Mouse (Mus musculus): ENCODE measurements around the gene Ctc1.
"Not testable (repeated sequence)": the region's sequence is repeated elsewhere in the genome, so short reads cannot be mapped to it uniquely, and the experiment has no call there.

Ctc1 gene

DNA sequence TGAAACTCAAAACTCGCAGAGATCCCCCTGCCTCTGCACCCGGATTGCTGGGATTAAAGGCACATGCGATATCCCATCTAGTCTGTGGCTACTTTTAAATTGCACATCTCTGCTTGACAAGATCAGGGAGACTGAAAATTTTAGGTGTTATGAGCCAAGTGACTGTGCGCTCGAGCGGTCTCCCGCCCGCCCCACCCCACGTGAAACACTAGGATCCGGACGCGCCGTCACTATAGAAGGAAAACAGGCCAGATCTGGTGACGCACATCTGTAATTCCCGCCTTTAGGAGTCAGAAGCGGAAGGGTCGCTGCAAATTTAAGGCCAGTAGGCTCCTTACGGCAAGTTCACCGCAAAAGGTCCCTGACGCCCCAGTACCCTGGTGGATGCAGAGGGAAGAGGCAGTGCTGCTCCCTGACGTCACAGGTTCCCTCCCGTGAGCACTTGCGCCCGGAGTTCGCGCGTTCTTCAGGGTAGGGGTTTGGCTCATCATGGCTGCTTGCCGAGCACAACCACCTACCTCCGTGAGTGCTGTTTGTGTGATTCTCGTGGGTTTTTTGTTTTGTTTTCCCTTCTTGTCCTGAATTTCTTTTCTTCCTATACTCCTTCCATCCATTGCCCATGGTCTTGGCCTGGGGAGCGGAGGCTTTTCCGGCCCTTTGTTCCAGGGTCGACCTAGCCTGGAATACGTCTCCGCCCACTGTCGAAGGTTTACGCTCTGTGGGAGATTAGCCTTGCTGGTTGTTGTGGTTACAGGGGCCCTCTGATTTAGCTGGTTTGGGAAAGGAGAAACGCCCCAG, at the start of gene Ctc1:
Ctc1 (plus strand) TSS at position 268 of the 798 bp plus-strand sequence.
- DNase-seq (ENCODE audit: low spot score) = peak; percentile 84

DNA sequence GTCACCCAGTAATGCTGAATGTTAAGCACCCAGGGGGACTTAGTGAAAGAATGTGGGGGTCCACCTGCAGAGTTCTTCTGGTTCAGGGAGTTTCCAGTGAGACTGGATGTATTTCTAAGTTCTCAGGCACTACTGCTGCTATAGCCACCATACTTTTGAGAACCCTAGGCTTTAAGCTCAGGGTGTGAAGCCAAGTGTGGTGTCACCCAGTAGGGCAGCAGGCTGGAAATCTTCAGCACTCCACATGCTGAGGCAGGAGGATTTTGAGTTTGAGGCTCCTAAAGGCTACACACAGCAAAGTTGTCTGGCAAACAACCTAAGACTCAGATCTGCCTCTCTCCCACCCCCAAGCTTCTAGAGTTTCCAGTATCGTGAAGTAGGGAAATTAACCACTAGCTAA, 49.2 kb upstream of the Ctc1 start:
- no peak for DNase-seq (ENCODE audit: low spot score)

- peak; percentile 83 for DNase-seq (ENCODE audit: low spot score)
These were observed 48.1 kb upstream of the Ctc1 start, which contains the start of gene Slc25a35 for GRCm38 (mm10) chr11:68967337-68968282. Gene Slc25a35, plus strand, starts transcription at chr11:68968131.

DNA sequence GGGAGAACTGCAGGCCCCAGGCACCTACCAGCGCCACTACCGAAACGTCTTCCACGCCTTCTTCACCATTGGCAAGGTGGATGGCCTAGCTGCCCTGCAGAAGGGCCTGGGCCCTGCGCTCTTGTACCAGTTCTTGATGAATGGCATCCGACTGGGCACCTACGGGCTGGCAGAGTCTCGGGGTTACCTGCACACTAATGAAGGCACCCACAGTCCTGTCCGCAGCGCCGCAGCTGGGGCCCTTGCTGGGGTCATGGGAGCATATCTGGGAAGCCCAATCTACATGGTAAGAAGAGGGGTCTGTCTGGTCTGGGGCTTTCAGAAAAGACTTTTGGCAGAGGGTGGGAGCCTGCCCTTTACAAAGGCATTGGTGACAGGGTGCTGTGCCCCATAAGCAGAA, 47.0 kb upstream of the Ctc1 start:
- DNase-seq (ENCODE audit: low spot score) = no peak

DNA sequence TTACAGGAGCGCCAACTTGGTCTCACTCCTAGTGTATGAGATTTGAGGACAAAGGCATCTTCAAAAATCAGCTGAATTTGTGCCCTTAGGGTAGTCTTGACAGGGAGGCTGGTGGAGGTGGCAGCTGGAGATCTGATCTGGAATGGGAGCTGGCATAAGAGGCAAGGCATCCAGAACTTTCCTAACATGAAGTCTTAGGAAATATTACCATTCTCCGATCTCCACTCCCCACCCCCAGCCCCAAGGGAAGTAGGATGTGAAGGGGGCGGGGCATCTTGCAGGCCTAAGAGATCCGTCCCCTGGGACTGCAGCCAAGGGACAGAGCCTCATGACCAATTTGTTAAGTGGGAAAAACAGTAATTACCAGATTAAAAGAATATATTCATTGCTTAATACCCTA, 45.5 kb upstream of the Ctc1 start:
- no peak for DNase-seq (ENCODE audit: low spot score)

GRCm38 (mm10) chr11:68973250-68974058, 42.3 kb upstream of the Ctc1 start:
- DNase-seq (ENCODE audit: low spot score) = peak; percentile 82

DNA sequence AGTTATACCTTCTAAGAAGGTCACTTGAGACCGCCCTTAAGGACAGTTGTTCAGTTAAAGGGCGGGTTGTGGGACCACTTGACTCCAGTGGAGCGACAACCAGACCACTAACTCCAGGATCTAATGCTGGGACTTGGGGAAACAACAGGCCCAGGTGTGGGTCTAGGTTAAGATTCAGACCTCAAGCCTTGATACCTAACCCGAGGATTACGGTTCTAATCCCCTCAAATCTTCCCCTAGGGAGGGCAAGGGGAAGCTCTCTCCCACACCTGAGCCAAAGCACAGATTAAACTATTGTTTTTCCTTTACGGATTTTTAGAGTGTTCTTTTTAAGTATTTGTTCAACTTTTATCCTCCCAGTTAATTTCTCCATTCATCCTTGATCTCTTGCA, 41.7 kb upstream of the Ctc1 start:
- no peak for DNase-seq (ENCODE audit: low spot score)

DNA sequence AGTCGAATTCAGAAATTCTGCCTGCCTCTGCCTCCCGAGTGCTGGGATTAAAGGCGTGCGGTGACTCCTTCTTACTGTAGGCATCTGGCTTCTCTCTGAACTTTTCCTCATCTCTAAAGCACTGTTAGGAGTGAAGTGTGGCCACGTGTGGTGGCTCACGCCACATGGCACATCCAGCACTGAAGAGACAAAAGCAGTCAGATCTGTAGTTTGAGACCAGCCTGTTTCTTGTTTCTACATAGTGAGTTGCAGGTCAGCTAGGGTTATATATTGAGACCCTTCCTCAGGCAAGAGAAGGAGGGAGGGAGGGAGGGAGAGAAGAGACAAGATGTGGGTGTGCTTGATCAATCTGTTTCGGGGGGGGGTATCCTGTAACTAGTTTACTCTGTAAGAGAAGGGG, 40.6 kb upstream of the Ctc1 start, which contains the start of gene Rangrf:
Rangrf (minus strand) TSS at position 101 of the 400 bp plus-strand sequence.
- no peak for DNase-seq (ENCODE audit: low spot score)

- DNase-seq (ENCODE audit: low spot score) = no peak
These were observed 40.1 kb upstream of the Ctc1 start for GRCm38 (mm10) chr11:68975601-68976000.

GRCm38 (mm10) chr11:68979320-68979733, 36.4 kb upstream of the Ctc1 start:
- no peak for DNase-seq (ENCODE audit: low spot score)

DNA sequence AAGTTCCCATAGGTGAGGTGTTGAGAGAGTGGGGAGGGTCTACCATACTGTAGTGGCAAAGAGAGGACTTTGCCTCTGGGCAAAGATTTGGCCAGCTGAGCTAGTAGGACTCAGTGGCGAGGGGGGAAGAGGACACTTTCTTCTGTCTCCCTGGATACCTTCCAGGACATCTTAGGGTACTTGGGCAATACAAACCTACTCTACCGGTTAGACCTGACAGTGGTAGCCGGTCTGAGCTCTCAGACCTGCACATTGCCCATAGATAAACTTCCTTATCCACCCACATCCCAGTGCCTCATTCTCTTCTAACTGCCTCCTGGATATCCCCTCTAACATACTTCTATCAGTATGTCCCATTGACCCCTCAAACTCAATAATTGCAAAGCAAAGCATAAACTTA, 34.8 kb upstream of the Ctc1 start:
- no peak for DNase-seq (ENCODE audit: low spot score)

GRCm38 (mm10) chr11:68982639-68983369, 32.9 kb upstream of the Ctc1 start:
- DNase-seq (ENCODE audit: low spot score) = peak; percentile 79

DNA sequence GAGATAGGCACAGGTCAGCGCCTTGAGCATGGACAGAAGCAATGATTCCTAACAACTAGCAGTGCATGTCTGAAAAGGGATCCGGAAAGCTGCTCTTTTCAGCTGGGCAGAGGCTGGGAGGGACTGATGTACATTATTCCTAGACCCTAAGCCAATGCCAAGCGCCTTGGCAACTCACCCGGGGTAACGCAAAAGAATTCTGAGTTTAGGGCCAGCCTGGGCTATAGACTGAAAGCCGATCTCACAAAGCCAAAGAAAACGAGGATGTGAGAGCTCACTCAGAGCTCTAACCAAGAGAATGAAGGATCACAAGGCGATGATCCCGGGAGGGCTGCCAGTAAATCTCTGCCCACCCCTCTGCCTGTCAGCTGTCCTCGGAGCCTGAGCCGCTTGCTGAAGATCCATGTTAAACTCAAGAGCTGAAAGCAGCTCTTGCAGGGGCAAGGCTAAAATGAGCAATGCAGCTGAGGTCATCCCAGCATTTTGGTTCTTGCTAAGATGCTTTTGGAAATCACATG, 28.3 kb upstream of the Ctc1 start:
- DNase-seq (ENCODE audit: low spot score) = no peak

DNA sequence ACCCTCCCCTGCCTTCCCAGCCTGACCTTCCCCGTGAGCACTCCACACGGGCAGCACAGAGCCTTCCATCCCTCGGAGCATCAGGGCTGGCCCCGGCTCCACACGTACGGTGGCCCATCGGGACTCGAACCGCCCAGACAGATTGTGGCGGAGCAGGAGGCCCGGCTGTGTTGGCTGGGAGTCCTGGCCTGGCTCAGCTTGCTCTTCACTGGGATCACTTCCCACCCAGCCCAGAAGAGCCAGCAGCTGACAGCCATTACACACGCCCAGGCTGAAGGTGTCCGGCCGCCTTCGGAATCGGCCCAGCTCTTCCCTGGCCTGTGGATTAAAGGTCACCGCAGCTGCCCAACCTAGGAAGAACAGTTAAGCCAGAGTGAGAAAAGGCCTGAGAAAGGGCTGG, 27.4 kb upstream of the Ctc1 start:
- no peak for DNase-seq (ENCODE audit: low spot score)

DNA sequence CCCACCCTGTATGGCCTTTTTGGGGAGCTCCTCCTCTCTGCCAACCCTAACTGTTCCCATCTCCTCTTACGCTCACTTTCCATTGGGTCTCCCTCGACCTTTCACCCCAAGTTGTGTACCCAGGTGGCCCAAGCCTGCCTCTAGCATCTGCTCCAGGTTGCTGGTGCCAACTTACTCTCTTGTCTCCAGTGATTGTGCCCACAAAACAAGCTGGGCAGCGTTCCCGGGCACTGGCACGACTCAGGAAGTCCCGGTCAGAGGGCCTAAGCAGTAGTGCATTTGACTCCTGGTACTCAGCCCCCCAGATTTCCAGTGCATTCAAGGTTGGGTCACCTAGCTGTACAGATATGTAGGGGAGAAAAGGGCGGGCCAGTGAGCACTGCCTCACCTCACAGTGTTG, 22.6 kb upstream of the Ctc1 start:
- DNase-seq (ENCODE audit: low spot score) = no peak

- DNase-seq (ENCODE audit: low spot score) = no peak
These were observed 21.3 kb upstream of the Ctc1 start for GRCm38 (mm10) chr11:68994377-68994776.

DNA sequence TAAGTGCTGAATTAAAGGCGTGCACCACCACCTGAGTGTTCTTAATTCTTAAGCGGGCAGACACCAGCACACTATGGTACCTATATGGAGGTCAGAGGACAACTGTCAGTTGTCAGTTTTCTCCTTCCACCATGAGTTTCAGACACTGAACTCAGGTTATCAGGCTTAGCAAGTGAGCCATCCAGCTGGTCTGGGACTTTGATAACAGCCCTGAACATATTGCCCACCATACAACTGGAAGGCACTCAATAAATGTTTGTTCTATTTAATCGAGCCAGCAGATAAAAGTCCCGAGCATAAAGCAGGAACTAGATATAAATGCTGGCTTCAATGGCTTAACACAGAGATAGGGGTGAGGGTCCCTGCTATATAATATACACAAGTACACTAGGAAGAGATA, 18.6 kb upstream of the Ctc1 start:
- no peak for DNase-seq (ENCODE audit: low spot score)

- DNase-seq (ENCODE audit: low spot score) = not testable (repeated sequence)
These were observed 12.9 kb upstream of the Ctc1 start for GRCm38 (mm10) chr11:69002782-69003181.

DNA sequence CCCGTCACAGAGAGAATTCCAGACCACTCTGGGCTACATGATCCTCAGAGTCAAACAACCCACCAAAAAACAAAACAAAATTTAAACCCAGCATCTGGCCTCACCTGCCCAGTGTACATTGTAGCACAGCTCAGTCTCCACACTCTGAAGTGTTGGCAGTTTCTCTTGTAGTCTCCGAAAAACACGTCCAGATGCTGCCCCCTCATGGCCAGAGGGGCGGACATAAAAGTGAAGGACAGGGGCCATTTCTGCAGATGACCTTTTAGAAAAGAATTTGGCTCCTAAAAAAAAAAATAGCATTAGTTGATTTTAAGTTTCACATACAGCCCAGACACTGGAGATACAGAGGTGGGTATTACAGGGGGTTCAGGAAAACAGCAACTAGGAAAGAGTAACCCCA, 12.1 kb upstream of the Ctc1 start:
- no peak for DNase-seq (ENCODE audit: low spot score)

DNA sequence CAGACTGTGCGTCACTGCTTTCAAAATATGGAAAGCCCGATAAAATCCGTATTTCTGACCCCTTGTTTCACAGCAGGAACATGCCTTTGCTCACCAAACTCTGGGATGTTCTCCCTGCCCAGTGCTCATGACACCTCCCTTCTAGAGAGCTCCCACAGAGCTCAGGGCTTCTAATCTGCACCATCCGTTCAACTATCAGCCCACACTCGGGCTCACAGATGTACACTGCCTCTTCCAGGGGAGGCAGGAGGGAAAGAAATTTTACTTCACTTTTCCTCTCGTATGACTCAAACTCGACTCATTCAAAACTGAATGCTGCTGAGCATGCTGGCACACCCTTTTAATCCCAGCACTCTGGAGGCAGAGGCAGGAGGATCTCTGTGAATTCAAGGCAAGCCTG, 10.5 kb upstream of the Ctc1 start:
- no peak for DNase-seq (ENCODE audit: low spot score)

GRCm38 (mm10) chr11:69006575-69006974, 9.1 kb upstream of the Ctc1 start:
- not testable (repeated sequence) for DNase-seq (ENCODE audit: low spot score)

Measured in urinary bladder, postnatal 25 days (tissue).